Comparison of ENCODE assay signal across 11 mouse cellular contexts in genomic region chr13:57142441-57142840, GRCm38 (mm10).
"Had no signal": no experiment of that assay in that cellular context is flagged by ENCODE, and none has a peak within 500 bp of the region (broad histone marks: within the 10 kb centered on the region; RNA-seq: fewer than 3 reads in every experiment).

No protein-coding gene starts in this region.

- H3K36me3 ChIP-seq: limb, embryonic 13.5 days; neural tube, embryonic 15.5 days; stomach, embryonic 15.5 days had no signal

- H3K27ac ChIP-seq: kidney, postnatal 0 days; layer of hippocampus, adult 2 months; limb, embryonic 13.5 days; liver, embryonic 14.5 days; neural tube, embryonic 15.5 days; stomach, embryonic 15.5 days had no signal

- H3K27me3 ChIP-seq: limb, embryonic 13.5 days; neural tube, embryonic 15.5 days; stomach, embryonic 15.5 days had no signal

- DNase-seq: kidney, adult 9 months; lung, adult 18-20 months; thymus, adult 2 months; thymus, postnatal 25 days had no signal

- H3K4me2 ChIP-seq: limb, embryonic 13.5 days; neural tube, embryonic 15.5 days; stomach, embryonic 15.5 days had no signal

- H3K4me3 ChIP-seq: layer of hippocampus, adult 2 months; limb, embryonic 13.5 days; myocyte; neural tube, embryonic 15.5 days; stomach, embryonic 15.5 days had no signal

- H3K9ac ChIP-seq: limb, embryonic 13.5 days; liver, embryonic 14.5 days; neural tube, embryonic 15.5 days; stomach, embryonic 15.5 days had no signal

- H3K9me3 ChIP-seq: limb, embryonic 13.5 days; neural tube, embryonic 15.5 days; stomach, embryonic 15.5 days had no signal
